Mouse (Mus musculus): ENCODE data around the gene Hoxb2. TPM values are rescaled to one million over a fixed set of nuclear protein-coding genes. Genes with fewer than 3 reads are reported as not detected.

Hoxb2 gene
- polyA plus RNA-seq, 1 experiment = 4.7 TPM

DNA sequence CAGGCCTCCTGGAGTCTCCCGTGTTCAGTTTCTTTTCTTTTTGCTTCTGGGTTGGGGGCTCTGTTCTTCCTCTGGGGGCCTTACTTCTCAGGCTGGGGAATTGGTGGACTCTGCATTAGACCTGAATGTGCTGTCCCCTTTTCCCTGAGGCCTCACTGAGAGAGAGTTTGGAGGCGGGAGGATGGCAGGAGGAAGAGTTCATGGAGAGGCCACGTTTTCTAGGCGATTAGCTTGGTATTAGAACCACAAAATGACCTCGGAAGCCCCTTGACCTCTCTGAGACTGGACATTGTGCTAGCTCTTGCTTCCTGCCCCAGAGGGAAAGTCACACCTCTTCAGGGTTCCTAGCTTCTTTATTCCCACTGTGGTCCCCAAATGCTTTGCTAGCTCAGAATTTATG, 26.2 kb upstream of the Hoxb2 start:
- no peak overlapping the region for H3K4me3 ChIP-seq (replicated peaks; ENCODE audit: insufficient read depth, low read depth, low read length)
- WGBS = 1% methylated on average over 5 of the region's 5 CpGs
- no peak overlapping the region for H3K27ac ChIP-seq (ENCODE audit: insufficient read depth, low read length)
- no peaks in the 10 kb centered on the region for H3K4me1 ChIP-seq (ENCODE audit: control insufficient read depth, insufficient read depth, low read length)
- TF ChIP-seq CTCF (IDR thresholded peaks at IDR 0.05; ENCODE audit: borderline replicate concordance, insufficient read depth, low read depth, low read length) (no peak), POLR2A (IDR thresholded peaks at IDR 0.05; ENCODE audit: borderline replicate concordance, insufficient read depth, low read length) (no peak)
- no peak for DNase-seq
- peaks cover 11% of the 10 kb centered on the region; the same call in 1 of the 2 replicates for H3K27me3 ChIP-seq (ENCODE audit: control insufficient read depth, insufficient read depth, low read length)

DNA sequence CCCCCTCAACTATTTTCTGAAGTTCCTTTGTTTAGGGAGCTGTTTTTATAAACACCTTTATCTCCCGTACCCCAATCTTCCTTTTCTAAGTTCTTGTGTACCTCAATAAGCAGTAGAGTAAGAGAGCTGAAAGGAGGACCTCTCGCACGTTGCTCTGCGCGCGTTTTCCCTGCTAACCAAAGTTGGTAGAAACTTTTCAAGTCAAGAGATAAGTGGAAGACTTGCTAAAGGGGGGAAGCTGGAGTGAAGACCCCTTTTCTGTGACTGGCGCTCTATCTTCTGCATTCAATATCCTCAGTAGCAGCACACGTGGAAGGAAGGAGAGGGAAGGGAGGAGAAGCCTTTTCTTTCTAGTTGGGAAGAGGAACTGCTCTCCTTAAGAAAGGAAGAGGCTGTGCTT, 25.4 kb upstream of the Hoxb2 start:
- Histone ChIP-seq H3K4me3 (replicated peaks; ENCODE audit: insufficient read depth, low read depth, low read length) (no peak overlapping the region), H3K27ac (ENCODE audit: insufficient read depth, low read length) (no peak overlapping the region), H3K27me3 (ENCODE audit: control insufficient read depth, insufficient read depth, low read length) (peaks cover 9% of the 10 kb centered on the region; the same call in 1 of the 2 replicates), H3K4me1 (ENCODE audit: control insufficient read depth, insufficient read depth, low read length) (no peaks in the 10 kb centered on the region)
- TF ChIP-seq CTCF (IDR thresholded peaks at IDR 0.05; ENCODE audit: borderline replicate concordance, insufficient read depth, low read depth, low read length) (no peak), POLR2A (IDR thresholded peaks at IDR 0.05; ENCODE audit: borderline replicate concordance, insufficient read depth, low read length) (no peak)
- no peak for DNase-seq
- WGBS = 3% methylated on average over 8 of the region's 8 CpGs

DNA sequence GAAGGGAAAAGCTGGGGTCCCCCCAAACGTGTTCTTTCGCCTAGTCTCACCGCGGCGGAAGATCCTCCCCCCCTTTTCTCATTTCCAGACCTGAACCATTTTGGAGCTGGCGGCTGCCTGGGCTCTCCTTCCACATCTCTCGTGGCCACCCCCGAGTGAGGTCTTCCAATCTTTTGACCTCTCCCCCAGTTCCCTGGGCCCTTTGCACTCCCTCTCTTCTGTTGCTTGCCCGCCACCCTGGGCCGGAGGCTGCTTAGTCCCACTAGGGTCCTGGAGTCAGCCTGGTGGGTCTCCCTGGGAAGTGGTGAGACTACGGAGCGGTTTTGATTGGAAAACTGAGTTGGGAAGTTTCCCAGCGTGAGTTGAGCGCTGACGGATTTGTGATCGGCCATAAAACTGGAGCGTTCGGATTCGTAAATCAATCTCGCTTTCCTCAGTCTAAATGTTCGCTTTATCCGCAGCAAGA, 24.5 kb upstream of the Hoxb2 start:
- 4% methylated on average over 22 of the region's 22 CpGs for WGBS
- peaks cover 5% of the 10 kb centered on the region; the same call in 1 of the 2 replicates for H3K27me3 ChIP-seq (ENCODE audit: control insufficient read depth, insufficient read depth, low read length)
- TF ChIP-seq CTCF (IDR thresholded peaks at IDR 0.05; ENCODE audit: borderline replicate concordance, insufficient read depth, low read depth, low read length) (no peak), POLR2A (IDR thresholded peaks at IDR 0.05; ENCODE audit: borderline replicate concordance, insufficient read depth, low read length) (no peak)
- no peak overlapping the region for H3K27ac ChIP-seq (ENCODE audit: insufficient read depth, low read length)
- DNase-seq = no peak
- no peaks in the 10 kb centered on the region for H3K4me1 ChIP-seq (ENCODE audit: control insufficient read depth, insufficient read depth, low read length)
- no peak overlapping the region for H3K4me3 ChIP-seq (replicated peaks; ENCODE audit: insufficient read depth, low read depth, low read length)

DNA sequence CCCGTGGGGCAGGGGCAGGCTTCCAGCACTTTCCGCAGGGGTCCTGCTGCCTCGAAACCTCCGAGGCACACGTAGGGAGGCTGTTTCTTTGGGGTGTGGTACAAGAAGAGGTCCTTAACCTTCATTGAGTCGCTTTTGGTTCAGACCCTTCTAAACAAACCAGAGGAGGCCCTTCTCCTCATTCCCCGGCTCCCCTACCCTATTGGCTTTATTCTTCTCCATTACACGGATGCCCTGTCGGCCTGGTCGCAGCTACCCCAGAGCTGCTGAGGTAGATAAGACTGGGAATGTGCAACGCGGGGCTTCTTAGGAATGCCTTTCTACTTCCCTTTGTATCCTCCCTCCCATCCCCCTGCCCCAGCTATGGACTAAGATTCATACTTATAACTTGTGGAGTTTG, 23.6 kb upstream of the Hoxb2 start:
- peaks cover 3% of the 10 kb centered on the region; the same call in 1 of the 2 replicates for H3K27me3 ChIP-seq (ENCODE audit: control insufficient read depth, insufficient read depth, low read length)
- no peaks in the 10 kb centered on the region for H3K4me1 ChIP-seq (ENCODE audit: control insufficient read depth, insufficient read depth, low read length)

DNA sequence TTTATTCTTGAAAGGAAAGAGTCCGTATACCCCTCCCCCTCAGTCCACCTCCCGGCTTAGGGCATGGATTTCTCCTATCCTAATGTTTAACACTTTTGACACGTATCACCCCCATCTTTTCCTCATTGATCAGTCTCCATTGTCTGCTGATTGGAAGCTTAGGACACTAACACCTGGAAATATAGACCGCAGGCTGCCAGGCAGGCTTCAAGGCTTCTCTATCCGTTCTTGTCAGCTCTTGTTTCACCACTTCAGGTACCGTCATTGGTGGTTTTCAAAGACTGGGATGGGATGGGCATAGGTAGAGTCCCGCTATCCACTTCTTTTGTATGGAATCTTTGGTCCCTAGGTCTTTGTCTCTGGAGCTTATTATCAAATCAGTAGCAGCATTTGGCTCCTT, 23.2 kb upstream of the Hoxb2 start:
- H3K4me3 ChIP-seq (replicated peaks; ENCODE audit: insufficient read depth, low read depth, low read length) = no peak overlapping the region
- no peak for DNase-seq
- WGBS = 4% methylated on average over 7 of the region's 7 CpGs
- H3K27me3 ChIP-seq (ENCODE audit: control insufficient read depth, insufficient read depth, low read length) = peaks cover 3% of the 10 kb centered on the region; the same call in 1 of the 2 replicates
- no peaks in the 10 kb centered on the region for H3K4me1 ChIP-seq (ENCODE audit: control insufficient read depth, insufficient read depth, low read length)
- no peak overlapping the region for H3K27ac ChIP-seq (ENCODE audit: insufficient read depth, low read length)
- no peak for TF ChIP-seq POLR2A (IDR thresholded peaks at IDR 0.05; ENCODE audit: borderline replicate concordance, insufficient read depth, low read length)
- no peak for TF ChIP-seq CTCF (IDR thresholded peaks at IDR 0.05; ENCODE audit: borderline replicate concordance, insufficient read depth, low read depth, low read length)

More for the DNA sequence above, 23.6 kb upstream of the Hoxb2 start:
- Histone ChIP-seq H3K4me3 (replicated peaks; ENCODE audit: insufficient read depth, low read depth, low read length) (no peak overlapping the region), H3K27ac (ENCODE audit: insufficient read depth, low read length) (no peak overlapping the region)
- 1% methylated on average over 12 of the region's 12 CpGs for WGBS
- no peak for TF ChIP-seq POLR2A (IDR thresholded peaks at IDR 0.05; ENCODE audit: borderline replicate concordance, insufficient read depth, low read length)
- TF ChIP-seq CTCF (IDR thresholded peaks at IDR 0.05; ENCODE audit: borderline replicate concordance, insufficient read depth, low read depth, low read length) = no peak
- DNase-seq = no peak

DNA sequence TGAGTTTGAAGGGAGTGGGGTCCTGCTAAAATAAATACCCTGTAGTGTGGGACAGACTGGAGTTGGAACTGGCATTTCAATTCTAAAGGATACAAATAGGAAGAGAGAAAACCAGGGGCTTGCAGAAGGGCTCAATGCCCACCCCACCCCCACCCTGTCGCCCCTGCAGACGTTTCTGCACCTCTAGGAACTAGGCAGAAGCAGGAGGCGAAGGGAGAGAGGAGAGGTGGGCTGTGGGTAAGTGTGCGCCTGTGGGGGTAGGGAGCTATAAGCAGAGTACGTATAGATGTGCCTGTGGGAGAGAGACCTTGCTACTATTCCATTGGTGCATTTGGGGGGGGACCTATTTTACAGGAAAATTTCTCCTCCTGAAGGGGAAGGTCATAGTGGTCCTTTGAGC, 22.6 kb upstream of the Hoxb2 start:
- WGBS = 6% methylated on average over 5 of the region's 5 CpGs
- no peak for DNase-seq
- Histone ChIP-seq H3K27ac (ENCODE audit: insufficient read depth, low read length) (no peak overlapping the region), H3K4me3 (replicated peaks; ENCODE audit: insufficient read depth, low read depth, low read length) (no peak overlapping the region), H3K27me3 (ENCODE audit: control insufficient read depth, insufficient read depth, low read length) (peaks cover 5% of the 10 kb centered on the region; the same call in 1 of the 2 replicates), H3K4me1 (ENCODE audit: control insufficient read depth, insufficient read depth, low read length) (no peaks in the 10 kb centered on the region)
- TF ChIP-seq POLR2A (IDR thresholded peaks at IDR 0.05; ENCODE audit: borderline replicate concordance, insufficient read depth, low read length) (no peak), CTCF (IDR thresholded peaks at IDR 0.05; ENCODE audit: borderline replicate concordance, insufficient read depth, low read depth, low read length) (no peak)

DNA sequence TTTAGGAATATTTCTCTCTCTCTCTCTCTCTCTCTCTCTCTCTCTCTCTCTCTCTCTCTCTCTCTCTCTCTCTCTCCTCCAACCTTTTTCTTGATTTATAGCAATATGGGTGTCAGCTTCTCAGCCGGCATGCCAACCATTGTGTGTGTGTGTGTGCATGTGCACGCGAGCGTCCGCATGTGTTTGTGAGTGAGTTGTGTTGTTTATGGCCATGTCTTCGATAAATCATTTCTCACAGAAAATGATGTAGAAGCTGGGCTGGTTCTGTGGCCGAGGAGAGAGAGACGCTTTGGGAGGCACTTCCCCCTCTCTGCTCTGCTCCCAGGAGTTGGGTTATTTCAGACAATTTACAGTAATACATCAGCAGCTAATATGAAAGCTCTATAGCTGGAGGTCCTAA, 21.7 kb upstream of the Hoxb2 start:
- H3K4me3 ChIP-seq (replicated peaks; ENCODE audit: insufficient read depth, low read depth, low read length) = no peak overlapping the region
- 10% methylated on average over 8 of the region's 8 CpGs for WGBS
- DNase-seq = no peak
- H3K27me3 ChIP-seq (ENCODE audit: control insufficient read depth, insufficient read depth, low read length) = peaks cover 6% of the 10 kb centered on the region; the same call in 1 of the 2 replicates
- no peak for TF ChIP-seq CTCF (IDR thresholded peaks at IDR 0.05; ENCODE audit: borderline replicate concordance, insufficient read depth, low read depth, low read length)
- no peak for TF ChIP-seq POLR2A (IDR thresholded peaks at IDR 0.05; ENCODE audit: borderline replicate concordance, insufficient read depth, low read length)
- no peak overlapping the region for H3K27ac ChIP-seq (ENCODE audit: insufficient read depth, low read length)
- no peaks in the 10 kb centered on the region for H3K4me1 ChIP-seq (ENCODE audit: control insufficient read depth, insufficient read depth, low read length)

DNA sequence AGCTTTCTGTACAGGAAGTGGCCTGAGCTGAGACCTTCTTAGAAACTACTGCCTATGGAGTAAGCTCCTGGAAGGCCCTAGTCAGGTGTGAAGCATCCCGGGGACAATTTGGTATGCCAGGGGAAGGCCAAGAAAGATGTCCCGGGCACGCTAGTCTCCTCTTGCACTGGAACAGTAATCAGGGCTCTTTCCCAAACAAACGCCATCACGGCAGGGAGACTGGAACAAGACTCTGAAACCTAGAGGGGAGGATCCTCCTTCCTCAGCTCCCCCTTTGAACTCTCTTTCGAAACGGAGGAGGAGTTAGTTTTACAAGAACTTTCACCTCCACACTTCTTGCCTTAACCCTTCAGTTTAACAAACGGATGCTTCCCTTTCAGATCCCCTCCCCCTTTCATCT, 18.2 kb upstream of the Hoxb2 start:
- Histone ChIP-seq H3K27me3 (ENCODE audit: control insufficient read depth, insufficient read depth, low read length) (peaks cover 5% of the 10 kb centered on the region; the same call in 1 of the 2 replicates), H3K4me1 (ENCODE audit: control insufficient read depth, insufficient read depth, low read length) (no peaks in the 10 kb centered on the region), H3K27ac (ENCODE audit: insufficient read depth, low read length) (no peak overlapping the region), H3K4me3 (replicated peaks; ENCODE audit: insufficient read depth, low read depth, low read length) (no peak overlapping the region)
- whole genome bisulfite sequencing = 3% methylated on average over 8 of the region's 8 CpGs
- DNase-seq = no peak
- TF ChIP-seq POLR2A (IDR thresholded peaks at IDR 0.05; ENCODE audit: borderline replicate concordance, insufficient read depth, low read length) (no peak), CTCF (IDR thresholded peaks at IDR 0.05; ENCODE audit: borderline replicate concordance, insufficient read depth, low read depth, low read length) (no peak)

Measured in cerebellum, adult 2 months (tissue).